Mouse (Mus musculus) testis, adult 2 months (tissue): ENCODE measurements around the gene Fam98a.

Experiments
- CTCF ChIP-seq: fragments of 200-500 bp; IDR thresholded peaks from 2 replicates; pipeline ENCODE4 v1.5.1; 2012; ENCODE audit warnings: low read depth, mild to moderate bottlenecking, inconsistent platforms, low read length, moderate library complexity; ENCODE audit not compliant: control insufficient read depth, insufficient read depth, insufficient replicate concordance
- POLR2A ChIP-seq: fragments of 200-500 bp; IDR thresholded peaks from 2 replicates; pipeline ENCODE4 v1.6.1; 2012; ENCODE audit warnings: low read depth, mild to moderate bottlenecking, inconsistent platforms, low read length, moderate library complexity; ENCODE audit not compliant: control insufficient read depth

DNA sequence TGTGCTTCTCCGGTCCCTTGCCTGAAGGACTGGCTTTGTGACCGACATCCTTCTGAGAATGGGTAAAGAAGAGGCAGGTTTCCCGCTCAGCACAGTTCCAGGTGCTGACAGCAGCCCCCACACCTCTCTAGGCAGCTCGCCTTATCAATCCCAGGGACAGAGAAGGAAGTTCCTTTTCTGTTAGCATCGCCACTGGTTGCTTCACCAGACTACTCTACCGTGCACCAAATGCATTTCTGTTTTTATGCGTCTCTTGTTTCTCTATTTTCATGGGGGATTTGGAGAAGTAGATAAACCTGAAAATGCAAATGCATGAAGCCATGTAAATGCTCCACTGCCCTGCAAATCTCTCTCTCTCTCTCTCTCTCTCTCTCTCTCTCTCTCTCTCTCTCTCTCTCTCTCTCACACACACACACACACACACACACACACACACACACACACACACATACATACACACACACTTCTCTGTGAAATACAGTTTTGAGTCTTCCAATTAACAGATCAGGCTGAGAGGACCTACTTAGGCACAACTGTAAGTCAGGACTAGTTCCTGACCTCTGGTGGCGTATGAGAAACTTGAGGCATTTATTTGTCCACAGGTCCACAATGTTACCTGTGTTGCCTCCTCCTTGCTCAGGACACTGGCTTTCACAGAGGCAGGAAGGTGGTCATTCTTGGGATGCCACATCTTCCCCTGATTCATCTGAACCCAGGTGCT lies 33.4 kb downstream of the Fam98a start:
- TF ChIP-seq POLR2A = no peak
- no peak for TF ChIP-seq CTCF
